Mouse (Mus musculus): Measurements from ENCODE around the gene P2ry6.

- TF ChIP-seq CTCF (IDR thresholded peaks at IDR 0.05; ENCODE audit: low read depth) (peak; percentile 56), EP300 (IDR thresholded peaks at IDR 0.05; ENCODE audit: low read depth) (no peak)
These were observed 65.9 kb downstream of the P2ry6 start for GRCm38 (mm10) chr7:100908567-100908966.
